Mouse (Mus musculus) brain, embryonic 14.5 days (tissue): ENCODE data around the gene Rsg1.

Source experiments
- CTCF ChIP-seq: fragments of 200-500 bp; IDR thresholded peaks from 2 replicates; pipeline ENCODE4 v1.5.1; 2012; ENCODE audit warnings: inconsistent platforms, mild to moderate bottlenecking, moderate library complexity, borderline replicate concordance; ENCODE audit not compliant: insufficient read depth, insufficient read length; ENCODE audit errors: extremely low read depth
- POLR2A ChIP-seq: fragments of 200-500 bp; IDR thresholded peaks from 2 replicates; pipeline ENCODE4 v1.6.1; 2012; ENCODE audit warnings: mild to moderate bottlenecking, inconsistent platforms, borderline replicate concordance; ENCODE audit not compliant: poor library complexity, insufficient read depth, insufficient read length, severe bottlenecking; ENCODE audit errors: extremely low read depth

DNA sequence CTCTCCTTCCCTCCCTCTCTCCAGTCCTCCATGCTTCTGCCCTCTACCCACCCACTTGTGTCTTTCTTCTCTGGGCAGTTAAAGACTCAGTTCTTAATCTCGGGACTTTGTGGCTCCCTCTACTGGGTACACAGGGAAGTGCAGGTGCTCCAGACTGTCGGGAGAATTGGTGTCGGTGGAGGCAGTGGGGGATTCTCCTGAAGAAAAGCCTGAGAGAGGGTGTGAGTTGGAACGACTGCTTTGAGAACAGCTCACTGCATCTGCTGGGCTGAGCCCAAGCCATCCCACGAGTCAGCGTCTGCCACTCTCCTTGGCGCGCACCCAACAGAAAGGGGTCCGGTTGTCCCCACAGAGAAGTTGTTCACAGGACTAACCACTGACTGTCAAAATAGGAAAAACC lies 54.1 kb downstream of the Rsg1 start:
- TF ChIP-seq CTCF, result peak; percentile 79; the same call in 1 of the 2 replicates
- no peak for TF ChIP-seq POLR2A
